Mouse (Mus musculus) cerebellum, adult 2 months (tissue): ENCODE results near the gene Gpm6a.

Source experiments
- CTCF ChIP-seq: fragments of 200-500 bp; IDR thresholded peaks from 2 replicates; pipeline ENCODE4 v1.5.1; 2011; ENCODE audit warnings: low read depth, mild to moderate bottlenecking, control low read depth, low read length, moderate library complexity, borderline replicate concordance; ENCODE audit not compliant: insufficient read depth
- POLR2A ChIP-seq: fragments of 200-500 bp; IDR thresholded peaks from 2 replicates; pipeline ENCODE4 v1.6.1; 2011; ENCODE audit warnings: low read length, control low read depth, borderline replicate concordance; ENCODE audit not compliant: insufficient read depth

DNA sequence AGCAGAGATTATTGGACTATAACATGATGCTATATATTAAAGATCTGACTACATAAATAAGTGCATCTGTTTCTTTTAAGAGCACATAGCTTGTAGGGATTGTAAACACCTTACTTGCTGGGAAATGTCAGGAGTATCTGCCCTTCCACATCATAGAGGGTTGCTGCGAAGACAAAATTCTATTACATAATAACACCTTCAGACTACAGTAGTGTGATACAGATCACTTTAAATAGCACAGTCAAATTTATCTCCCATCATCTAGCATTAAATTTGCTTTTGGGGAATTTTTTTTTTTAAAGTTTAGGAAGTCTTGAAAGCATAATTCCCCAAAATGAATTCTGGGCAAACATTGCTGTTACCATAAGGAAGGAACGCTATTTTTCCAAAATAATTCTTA lies 41.8 kb upstream of the Gpm6a start:
- TF ChIP-seq CTCF (no peak), POLR2A (no peak)
